Mouse (Mus musculus) forebrain, postnatal 0 days (tissue): ENCODE measurements around the gene Kcnip1. TPM values are rescaled to one million over a fixed set of nuclear protein-coding genes. Genes with fewer than 3 reads are reported as not detected.

Experiments
- ATAC-seq: fragments of 200-750 bp; cut with Nextera tagmentation; 2 replicates; pipeline ENCODE4 v1.8.0; 2017; ENCODE audit warnings: mild to moderate bottlenecking, moderate library complexity
- DNase-seq: peaks from one replicate; pipeline ENCODE4 v3.0.0-alpha.2; 2015
- H3K27ac ChIP-seq: fragments of 300-500 bp; sonication (generic); 2 replicates; pipeline ENCODE4 v1.5.1; 2014; ENCODE audit warnings: low read depth, mild to moderate bottlenecking, antibody characterized with exemption, low read length, moderate library complexity, mixed read lengths
- H3K27me3 ChIP-seq: fragments of 300-500 bp; sonication (generic); 2 replicates; pipeline ENCODE4 v1.6.1; 2014; ENCODE audit warnings: mild to moderate bottlenecking, low read length, mixed read lengths; ENCODE audit not compliant: insufficient read depth
- H3K36me3 ChIP-seq: fragments of 300-500 bp; sonication (generic); 2 replicates; pipeline ENCODE4 v1.6.1; 2014; ENCODE audit warnings: mild to moderate bottlenecking, moderate library complexity; ENCODE audit not compliant: insufficient read depth
- H3K4me1 ChIP-seq: fragments of 300-500 bp; sonication (generic); 2 replicates; pipeline ENCODE4 v1.6.1; 2014; ENCODE audit warnings: antibody characterized with exemption; ENCODE audit not compliant: insufficient read depth
- H3K4me2 ChIP-seq: fragments of 300-500 bp; sonication (generic); 2 replicates; pipeline ENCODE4 v1.6.1; 2014; ENCODE audit warnings: low read depth, mild to moderate bottlenecking, moderate library complexity
- H3K4me3 ChIP-seq: fragments of 300-500 bp; sonication (generic); 2 replicates; pipeline ENCODE4 v1.5.1; 2014; ENCODE audit warnings: low read depth, low read length, mixed read lengths
- H3K9ac ChIP-seq: fragments of 300-500 bp; sonication (generic); 2 replicates; pipeline ENCODE4 v1.6.1; 2014; ENCODE audit warnings: mild to moderate bottlenecking
- H3K9me3 ChIP-seq: fragments of 300-500 bp; sonication (generic); 2 replicates; pipeline ENCODE4 v1.6.1; 2016; ENCODE audit warnings: low read length
- CTCF ChIP-seq: sonication (generic); IDR thresholded peaks from 2 replicates; pipeline ENCODE4 v1.5.1; 2016; ENCODE audit warnings: antibody characterized with exemption, control low read depth, low read depth
- WGBS: fragments of 180-500 bp; shearing (Covaris S2); extraction: QIAGEN DNeasy Blood & Tissue Kit; methylation state at CpG from one replicate; pipeline ENCODE4 v1.1.7; 2014; 5-methylcytosine and 5-hydroxymethylcytosine counted together
- polyA plus RNA-seq: library from polyadenylated mRNA; unstranded; fragments of >200 nt; fragmentation: Nextera tagmentation; extraction: Ambion mirVana; gene quantifications from 2 replicates; pipeline ENCODE4 v1.2.1, GENCODE M21; 2015
- total RNA-seq: library from RNA; depleted of rRNA; stranded (reverse); fragments of >200 nt; gene quantifications from 2 replicates; pipeline ENCODE4 v1.2.3, GENCODE M21; 2014

The Kcnip1 gene
- total and polyA plus RNA-seq, 2 experiments from 2014 or later: 91.0 to 92.6 TPM

- WGBS: 85% methylated on average over 2 of the region's 2 CpGs
- no peak for TF ChIP-seq CTCF
- Histone ChIP-seq H3K9me3 (no peaks in the 10 kb centered on the region), H3K9ac (no peak overlapping the region), H3K4me3 (no peak overlapping the region), H3K27me3 (no peaks in the 10 kb centered on the region), H3K27ac (no peak overlapping the region), H3K36me3 (no peaks in the 10 kb centered on the region), H3K4me2 (no peak overlapping the region), H3K4me1 (no peaks in the 10 kb centered on the region)
- ATAC-seq: no peak
- no peak for DNase-seq
These were observed 6.4 kb downstream of the Kcnip1 start for GRCm38 (mm10) chr11:33986525-33986924.

GRCm38 (mm10) chr11:33980146-33980545 is 12.8 kb downstream of the Kcnip1 start:
- Histone ChIP-seq H3K27ac (no peak overlapping the region), H3K9ac (no peak overlapping the region), H3K4me1 (no peaks in the 10 kb centered on the region), H3K36me3 (no peaks in the 10 kb centered on the region), H3K4me3 (no peak overlapping the region), H3K4me2 (no peak overlapping the region), H3K27me3 (no peaks in the 10 kb centered on the region), H3K9me3 (no peaks in the 10 kb centered on the region)
- TF ChIP-seq CTCF: no peak
- no peak for DNase-seq
- no peak for ATAC-seq
- 71% methylated on average over 4 of the region's 4 CpGs for WGBS

DNA sequence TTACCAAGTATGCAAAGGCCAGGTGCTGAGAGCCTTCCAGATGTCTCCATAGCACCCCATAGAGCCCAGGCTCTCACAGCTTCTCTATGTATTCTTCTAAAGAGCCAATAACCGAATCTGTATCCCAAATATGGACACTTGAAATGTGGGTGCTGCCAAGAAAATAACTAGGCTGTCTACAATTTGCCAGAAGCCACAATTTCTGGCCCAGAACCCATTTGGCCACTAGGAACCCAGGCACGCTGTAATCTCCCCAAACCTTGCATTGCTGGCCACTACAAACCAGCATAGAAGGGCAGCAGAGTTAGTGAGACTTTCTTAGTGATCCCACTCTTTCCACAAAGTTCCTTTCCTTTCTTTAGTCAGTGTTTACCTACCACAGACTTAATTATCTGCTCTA is 17.8 kb downstream of the Kcnip1 start:
- no peaks in the 10 kb centered on the region for H3K9me3 ChIP-seq
- H3K36me3 ChIP-seq: no peaks in the 10 kb centered on the region
- H3K4me2 ChIP-seq: no peak overlapping the region
- H3K27me3 ChIP-seq: no peaks in the 10 kb centered on the region
- 71% methylated on average over 2 of the region's 2 CpGs for whole genome bisulfite sequencing
- DNase-seq: no peak
- no peak for TF ChIP-seq CTCF
- H3K4me3 ChIP-seq: no peak overlapping the region
- no peak overlapping the region for H3K27ac ChIP-seq
- no peak for ATAC-seq
- no peak overlapping the region for H3K9ac ChIP-seq
- no peaks in the 10 kb centered on the region for H3K4me1 ChIP-seq

DNA sequence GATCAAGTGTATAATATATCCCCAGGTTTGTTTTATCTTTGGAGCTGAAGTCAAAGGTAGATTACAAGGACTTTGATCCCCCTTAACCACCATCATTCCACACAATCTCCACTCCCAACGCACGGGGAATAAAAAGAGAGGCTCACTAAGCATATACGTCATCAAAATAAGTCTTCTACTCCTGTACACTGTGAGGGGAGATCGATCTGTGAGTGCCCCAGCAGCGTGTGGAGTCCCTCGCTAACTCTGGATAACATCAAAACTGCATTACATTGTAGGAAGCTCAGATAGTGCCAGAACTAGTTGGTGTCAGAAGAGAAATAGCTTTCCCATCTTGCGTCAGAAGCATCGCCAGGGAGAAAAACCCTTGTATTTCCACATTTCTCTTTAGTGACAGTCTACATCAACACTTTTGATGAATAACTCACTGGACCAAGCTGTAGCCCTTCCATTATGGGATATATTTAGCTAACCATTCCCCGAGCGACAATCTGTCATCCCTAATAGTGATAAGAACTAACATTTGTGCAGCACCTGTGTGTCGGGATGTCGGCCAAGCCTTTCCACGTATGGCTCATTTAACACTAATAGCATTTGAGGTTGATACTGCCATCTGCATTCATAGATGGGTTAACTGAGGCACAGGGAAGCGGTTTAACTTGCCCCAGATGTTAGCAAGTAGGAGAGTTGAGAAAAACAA is 18.5 kb downstream of the Kcnip1 start:
- no peak overlapping the region for H3K4me2 ChIP-seq
- H3K4me1 ChIP-seq: no peaks in the 10 kb centered on the region
- no peaks in the 10 kb centered on the region for H3K36me3 ChIP-seq
- no peaks in the 10 kb centered on the region for H3K9me3 ChIP-seq
- no peaks in the 10 kb centered on the region for H3K27me3 ChIP-seq
- DNase-seq (no peak), ATAC-seq (no peak)
- WGBS: 70% methylated on average over 14 of the region's 14 CpGs
- no peak overlapping the region for H3K27ac ChIP-seq
- H3K9ac ChIP-seq: no peak overlapping the region
- H3K4me3 ChIP-seq: no peak overlapping the region
- TF ChIP-seq CTCF: no peak

DNA sequence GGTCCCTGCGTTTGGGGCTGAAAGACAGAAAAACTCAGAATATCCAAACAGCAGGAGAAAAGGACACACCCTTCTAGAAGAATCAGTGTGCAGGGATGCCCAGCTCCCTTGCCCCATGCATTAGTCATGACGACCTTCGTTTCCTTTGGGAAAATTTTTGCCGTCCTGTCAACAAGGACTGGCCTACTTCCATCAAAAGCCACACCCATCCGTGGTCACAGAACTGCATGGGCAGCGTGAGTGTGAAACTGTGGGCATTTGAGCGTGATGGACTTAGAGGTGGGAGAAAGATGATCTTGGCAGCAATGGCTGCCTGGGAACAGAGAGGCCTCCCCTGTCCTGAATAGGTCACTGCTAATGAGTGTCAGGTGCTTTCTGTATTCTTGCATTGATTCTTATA is 20.8 kb downstream of the Kcnip1 start:
- TF ChIP-seq CTCF: no peak
- Histone ChIP-seq H3K9ac (no peak overlapping the region), H3K27ac (no peak overlapping the region), H3K4me3 (no peak overlapping the region), H3K36me3 (no peaks in the 10 kb centered on the region), H3K4me2 (no peak overlapping the region), H3K4me1 (no peaks in the 10 kb centered on the region), H3K9me3 (no peaks in the 10 kb centered on the region), H3K27me3 (no peaks in the 10 kb centered on the region)
- ATAC-seq (no peak), DNase-seq (no peak)
- WGBS: 83% methylated on average over 7 of the region's 7 CpGs

GRCm38 (mm10) chr11:33969199-33969598 is 23.8 kb downstream of the Kcnip1 start:
- ATAC-seq (no peak), DNase-seq (no peak)
- H3K9me3 ChIP-seq: no peaks in the 10 kb centered on the region
- no peak overlapping the region for H3K9ac ChIP-seq
- no peak for TF ChIP-seq CTCF
- H3K27me3 ChIP-seq: no peaks in the 10 kb centered on the region
- H3K27ac ChIP-seq: no peak overlapping the region
- H3K36me3 ChIP-seq: no peaks in the 10 kb centered on the region
- 73% methylated on average over 3 of the region's 3 CpGs for WGBS
- no peaks in the 10 kb centered on the region for H3K4me1 ChIP-seq
- H3K4me3 ChIP-seq: no peak overlapping the region
- H3K4me2 ChIP-seq: no peak overlapping the region

- DNase-seq (no peak), ATAC-seq (no peak)
- TF ChIP-seq CTCF: no peak
- no peaks in the 10 kb centered on the region for H3K4me1 ChIP-seq
- no peak overlapping the region for H3K27ac ChIP-seq
- 86% methylated on average over 4 of the region's 4 CpGs for WGBS
- H3K36me3 ChIP-seq: no peaks in the 10 kb centered on the region
- H3K27me3 ChIP-seq: no peaks in the 10 kb centered on the region
- H3K4me2 ChIP-seq: no peak overlapping the region
- H3K9me3 ChIP-seq: no peaks in the 10 kb centered on the region
- H3K4me3 ChIP-seq: no peak overlapping the region
- H3K9ac ChIP-seq: no peak overlapping the region
These were observed 25.2 kb downstream of the Kcnip1 start for GRCm38 (mm10) chr11:33967708-33968107.
